Mouse (Mus musculus) liver, adult 2 months (tissue): Measurements from ENCODE around the gene Fam83f.

Experiments used
- CTCF ChIP-seq: fragments of 200-500 bp; IDR thresholded peaks from 2 replicates; pipeline ENCODE4 v1.5.1; 2011; ENCODE audit warnings: low read depth, low read length, control low read depth
- POLR2A ChIP-seq: fragments of 200-500 bp; IDR thresholded peaks from 2 replicates; pipeline ENCODE4 v1.6.1; 2011; ENCODE audit warnings: low read length, control low read depth; ENCODE audit not compliant: insufficient read depth; ENCODE audit errors: extremely low read depth

DNA sequence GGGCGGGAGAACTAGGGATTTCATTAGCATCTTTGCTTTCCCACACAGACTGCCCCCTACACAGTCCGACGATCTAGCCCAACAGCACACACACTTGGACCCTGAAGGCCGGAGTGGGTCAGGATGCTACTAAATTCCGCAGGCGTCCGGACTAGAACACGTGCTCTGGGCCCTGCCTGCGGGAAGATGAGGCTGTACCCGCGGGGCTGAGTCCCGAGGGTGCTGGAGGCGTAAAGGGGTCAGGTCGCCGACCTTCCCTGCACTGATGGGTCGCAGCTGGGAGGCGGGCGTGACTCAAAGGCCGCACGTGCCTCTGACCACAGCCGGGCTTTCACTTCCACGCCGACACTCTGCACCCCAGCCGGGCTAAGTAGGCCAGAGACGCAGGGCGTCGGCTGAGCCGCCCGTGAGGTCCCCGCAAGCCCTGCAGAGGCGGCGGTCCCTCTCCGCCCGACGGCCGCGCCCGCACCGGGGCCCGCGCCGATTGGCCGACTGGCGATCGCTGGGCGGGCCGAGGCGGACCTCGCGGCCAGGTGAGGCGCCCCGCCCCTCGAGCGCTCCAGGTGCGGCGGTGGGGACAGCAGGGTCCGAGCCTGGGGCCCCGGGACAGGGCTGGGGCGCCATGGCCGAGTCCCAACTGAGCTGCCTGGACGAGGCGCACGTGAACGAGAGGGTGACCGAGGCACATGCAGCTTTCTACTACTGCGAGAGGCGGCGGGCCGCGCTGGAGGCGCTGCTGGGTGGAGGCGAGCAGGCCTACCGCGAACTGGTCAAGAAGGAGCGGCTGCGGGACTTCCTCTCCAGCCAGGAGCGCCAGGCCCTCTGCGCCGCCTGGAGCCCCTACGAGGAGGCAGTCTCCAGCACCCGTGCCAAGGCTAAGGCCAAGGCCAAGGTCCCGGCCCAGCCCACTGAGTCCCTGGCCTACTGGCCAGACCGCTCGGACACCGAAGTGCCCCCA, at the start of gene Fam83f:
- no peak for TF ChIP-seq CTCF
- no peak for TF ChIP-seq POLR2A
